Mouse (Mus musculus) frontal cortex, postnatal 14 days (tissue): Measurements from ENCODE around the gene Celf2.

Experiments used
- DNase-seq, 2 experiments: peaks; one replicate each; pipeline ENCODE4 v3.0.0; 2022; ENCODE audit warnings: low spot score in 2 of 2

Celf2 gene

DNA sequence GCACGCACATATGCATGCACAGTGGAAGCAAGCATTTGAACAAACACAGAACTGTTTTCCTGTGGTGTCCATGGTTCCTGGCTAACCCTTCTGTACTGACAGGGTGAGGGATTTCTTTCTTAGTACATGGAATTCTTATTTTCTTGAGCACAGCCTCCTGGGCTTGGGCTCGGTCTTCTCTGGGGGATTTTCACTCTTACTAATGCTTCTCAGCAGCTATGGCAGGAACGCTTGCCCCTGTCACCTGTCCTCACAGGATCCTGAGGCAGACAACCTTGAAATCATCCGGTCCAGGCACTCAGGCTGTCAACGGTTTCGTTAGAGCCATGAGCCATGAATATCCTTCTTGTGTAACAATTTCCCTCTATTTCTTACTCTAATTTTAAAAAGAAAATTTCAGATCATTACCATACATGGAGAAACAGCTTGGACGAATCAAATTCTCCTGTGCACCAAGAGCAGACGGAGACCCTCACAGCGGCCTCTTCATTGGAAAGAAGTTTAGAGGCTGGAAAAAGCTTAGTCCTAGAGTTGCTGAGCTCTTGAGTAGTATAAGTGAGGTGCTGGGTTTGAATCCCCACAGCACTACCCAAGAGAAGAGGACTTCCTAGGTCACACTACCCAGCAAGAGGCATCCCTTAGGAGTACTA, 426.9 kb downstream of the Celf2 start:
- no peak for DNase-seq

- no peak for DNase-seq
Observed at GRCm38 (mm10) chr2:7080794-7081783, 428.3 kb downstream of the Celf2 start.

DNA sequence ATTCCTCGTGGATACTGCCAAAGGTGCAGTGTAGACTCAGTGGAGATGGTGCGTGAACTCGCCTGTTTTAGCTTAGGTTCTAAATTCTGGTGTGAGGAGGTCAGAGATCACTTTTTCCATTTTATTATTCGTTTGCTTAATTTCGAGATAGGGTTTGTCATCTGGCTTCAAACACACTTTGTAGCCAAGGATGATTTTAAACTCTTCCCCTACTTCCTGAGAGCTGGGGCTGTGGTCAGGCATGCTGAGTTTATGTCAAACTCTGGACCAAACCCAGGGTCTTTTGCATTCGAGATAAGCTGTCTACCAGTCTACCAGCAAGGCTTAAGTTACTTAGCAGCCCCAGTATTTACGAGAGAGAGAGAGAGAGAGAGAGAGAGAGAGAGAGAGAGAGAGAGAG, 429.3 kb downstream of the Celf2 start:
- no peak for DNase-seq

DNA sequence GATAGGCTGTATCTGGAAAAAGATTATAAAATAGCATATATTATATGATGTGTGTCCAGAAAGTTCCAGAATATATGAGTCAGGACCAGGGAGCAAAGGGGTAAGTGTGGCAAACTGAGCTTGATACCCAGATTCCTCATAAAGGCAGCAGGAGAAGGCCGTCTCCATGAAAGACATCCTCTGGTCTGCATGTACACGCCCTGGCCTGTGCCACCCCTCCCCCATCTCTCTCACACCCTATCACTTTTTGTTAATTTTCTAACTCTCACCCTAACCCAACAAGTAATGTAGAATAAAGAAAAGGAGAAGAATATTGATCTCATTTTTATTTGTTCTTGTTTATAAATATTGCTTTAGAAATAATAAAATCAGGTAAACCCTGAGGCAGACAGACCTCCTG, 430.0 kb downstream of the Celf2 start:
- no peak for DNase-seq

GRCm38 (mm10) chr2:7073730-7074129, 435.6 kb downstream of the Celf2 start:
- no peak for DNase-seq

DNA sequence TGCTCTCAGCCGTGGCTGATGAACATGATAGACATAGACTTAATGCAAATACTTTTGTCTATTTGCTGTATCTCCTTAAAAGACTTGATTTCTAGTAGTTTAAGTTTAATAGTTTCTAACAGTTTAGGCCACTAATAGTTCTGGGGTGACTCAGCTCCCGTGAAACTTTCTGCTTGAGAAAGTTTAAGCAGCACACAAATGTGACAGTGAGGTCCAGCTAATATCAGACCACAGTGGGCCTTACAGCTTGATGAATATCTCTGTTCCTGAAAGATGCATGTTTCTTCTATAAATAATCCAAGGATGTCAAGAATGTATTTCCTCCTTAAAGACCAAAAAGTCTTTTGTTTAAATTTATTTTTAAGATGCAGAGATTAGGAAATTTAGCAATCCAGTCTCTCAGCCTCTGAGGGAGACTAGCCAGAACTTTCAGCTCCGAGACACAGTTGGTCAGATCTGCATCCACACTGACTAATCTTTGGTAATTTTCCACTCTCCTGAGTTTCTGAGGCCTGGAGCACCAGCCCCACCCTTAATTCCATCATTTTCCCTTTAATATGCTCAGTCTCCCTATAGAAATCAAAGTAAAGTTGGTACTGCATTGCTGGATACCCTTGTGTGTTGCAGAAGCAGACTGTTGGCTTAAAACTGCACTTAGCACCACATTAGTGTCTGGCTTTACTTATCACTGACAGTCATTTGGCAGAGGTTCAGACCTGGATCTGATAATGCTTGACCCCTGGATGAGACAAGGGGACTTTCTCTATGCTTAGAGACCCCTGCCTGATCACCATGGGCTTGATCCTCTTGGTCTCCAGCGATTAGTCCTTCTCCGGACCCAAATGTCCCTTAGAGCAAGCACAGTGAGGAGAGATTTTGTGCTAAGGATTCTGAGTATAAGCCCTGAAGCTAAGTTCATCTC, 436.8 kb downstream of the Celf2 start:
- no peak for DNase-seq

DNA sequence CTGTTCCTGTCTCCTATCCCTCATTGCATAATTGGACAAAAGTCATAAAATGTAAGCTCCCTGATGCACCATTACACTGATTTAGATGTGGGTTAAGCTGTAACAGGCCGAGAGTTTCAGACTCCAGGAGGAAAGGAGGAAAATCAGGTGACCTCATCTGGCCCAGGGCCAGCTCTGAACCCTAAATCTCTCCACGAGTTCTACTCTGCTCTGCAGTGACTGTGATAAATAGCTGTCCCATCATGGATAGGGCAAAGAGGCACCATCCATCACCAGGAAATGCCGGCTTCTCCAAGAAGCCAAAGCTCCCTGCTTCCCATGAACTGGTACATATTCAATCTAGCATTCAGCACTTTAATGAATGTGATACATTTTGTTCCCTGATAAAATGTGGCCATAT, 439.9 kb downstream of the Celf2 start:
- DNase-seq = no peak

DNA sequence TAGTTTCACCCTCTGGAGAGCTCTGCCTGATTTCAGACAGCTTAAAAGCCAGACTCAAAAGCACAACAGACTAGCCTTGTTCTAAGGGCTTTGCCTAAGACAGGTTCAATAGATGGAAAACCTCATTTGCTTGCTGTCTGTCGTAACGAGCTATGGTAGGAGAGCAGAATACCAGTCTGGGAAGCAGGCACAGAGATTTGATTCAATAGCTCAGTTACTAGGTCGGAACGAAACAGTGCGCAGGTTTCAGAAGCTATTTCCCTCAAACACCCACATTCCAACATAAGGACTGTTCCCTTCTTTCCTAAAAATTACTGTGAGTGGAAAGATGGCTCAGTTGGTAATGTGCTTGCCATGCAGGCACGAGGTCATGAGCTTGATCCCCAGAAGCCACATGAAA, 441.1 kb downstream of the Celf2 start:
- DNase-seq = no peak

- DNase-seq = no peak
Observed at GRCm38 (mm10) chr2:7063574-7064192, 445.7 kb downstream of the Celf2 start.

- no peak for DNase-seq
Observed at GRCm38 (mm10) chr2:7060490-7061105, 448.8 kb downstream of the Celf2 start.

- DNase-seq = no peak
Observed at GRCm38 (mm10) chr2:7056401-7056800, 453.0 kb downstream of the Celf2 start.

- DNase-seq = no peak
Observed at GRCm38 (mm10) chr2:7055958-7056357, 453.4 kb downstream of the Celf2 start.

DNA sequence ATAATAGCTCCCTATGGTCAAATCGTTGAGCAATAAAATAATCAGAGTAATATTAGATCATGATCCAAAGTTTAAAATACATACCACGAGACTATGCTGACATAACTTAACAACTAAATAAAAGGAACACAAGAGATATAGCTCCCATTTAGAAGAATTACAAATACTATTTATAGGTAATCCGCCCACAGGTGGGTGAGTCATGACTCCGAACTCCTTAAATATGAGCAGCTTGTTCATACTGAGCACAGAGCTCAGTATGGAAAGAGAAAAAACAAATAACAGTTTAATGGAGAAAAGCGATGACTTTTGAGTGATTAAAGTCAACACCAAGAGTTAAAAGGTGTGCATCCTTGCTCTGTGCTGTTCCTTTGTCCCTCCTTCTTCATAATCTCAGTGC, 458.3 kb downstream of the Celf2 start:
- no peak for DNase-seq

DNA sequence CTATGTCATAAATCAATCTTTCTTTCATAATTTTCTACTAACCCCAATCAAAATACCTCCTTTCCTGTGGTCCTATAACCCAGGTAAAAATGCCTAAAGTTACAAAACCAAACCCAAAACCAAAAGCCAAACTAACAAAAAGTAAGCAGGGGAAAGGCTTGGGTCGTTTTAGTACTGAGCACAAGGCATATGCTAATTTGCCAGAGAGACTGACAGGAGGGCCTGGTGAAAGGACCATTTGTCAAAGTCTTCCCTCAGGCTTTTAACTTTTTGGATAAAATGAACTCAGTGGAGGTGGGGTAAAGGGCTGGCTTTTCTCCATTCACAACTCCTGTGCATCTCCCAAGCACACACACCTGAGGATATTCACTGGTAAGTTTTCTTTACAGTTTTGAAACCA, 463.2 kb downstream of the Celf2 start:
- no peak for DNase-seq

DNA sequence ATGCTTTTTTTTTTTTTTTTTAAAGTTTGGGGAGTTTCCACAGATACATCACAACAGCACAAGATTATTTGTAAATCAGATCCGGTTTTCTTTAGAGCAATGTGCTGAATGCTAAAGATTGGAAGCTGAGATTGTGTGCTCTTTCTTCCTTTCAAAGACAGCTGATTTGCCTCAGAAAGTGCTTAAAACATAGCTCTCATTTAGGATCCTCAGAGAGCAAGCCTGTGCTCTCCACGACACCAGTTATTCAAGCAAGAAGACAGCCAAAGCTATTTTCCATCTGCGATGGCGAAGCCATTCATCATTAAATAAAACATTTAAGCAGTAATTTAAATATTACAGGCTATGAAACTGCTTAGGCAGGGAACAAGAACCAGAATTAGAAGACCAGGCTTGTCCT, 463.8 kb downstream of the Celf2 start:
- DNase-seq = no peak

DNA sequence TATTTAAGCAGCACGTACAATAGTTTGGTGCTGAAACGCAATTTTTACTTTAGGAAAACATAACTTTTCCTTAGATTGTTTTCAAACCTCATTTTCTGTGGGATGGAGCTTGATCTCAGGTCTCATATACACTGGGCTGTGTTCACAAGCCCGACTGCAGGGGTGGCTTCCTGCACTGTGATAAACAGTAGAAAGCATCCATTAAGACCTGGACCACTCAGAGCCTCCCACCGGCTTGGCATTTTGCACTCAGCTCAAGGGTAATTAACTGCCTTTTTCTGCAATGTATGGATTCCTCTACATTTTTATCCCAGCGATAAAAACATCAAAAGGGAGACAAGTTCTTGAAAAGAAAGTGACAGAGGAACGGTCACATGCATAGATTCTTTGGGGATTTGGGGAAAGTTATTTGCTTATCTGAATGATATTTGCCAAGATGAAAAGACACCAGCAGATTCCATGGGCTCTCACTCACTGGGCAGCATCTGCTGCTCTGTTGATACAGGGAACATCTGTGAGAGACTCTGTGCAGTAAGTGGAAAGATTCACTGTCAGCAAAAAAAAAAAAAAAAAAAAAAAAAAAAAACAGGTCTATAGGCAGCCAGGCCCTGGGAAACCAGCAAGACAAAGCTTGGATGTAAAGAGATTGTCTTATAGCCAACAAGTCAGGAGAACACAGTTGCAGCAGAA, 465.4 kb downstream of the Celf2 start:
- DNase-seq = no peak

DNA sequence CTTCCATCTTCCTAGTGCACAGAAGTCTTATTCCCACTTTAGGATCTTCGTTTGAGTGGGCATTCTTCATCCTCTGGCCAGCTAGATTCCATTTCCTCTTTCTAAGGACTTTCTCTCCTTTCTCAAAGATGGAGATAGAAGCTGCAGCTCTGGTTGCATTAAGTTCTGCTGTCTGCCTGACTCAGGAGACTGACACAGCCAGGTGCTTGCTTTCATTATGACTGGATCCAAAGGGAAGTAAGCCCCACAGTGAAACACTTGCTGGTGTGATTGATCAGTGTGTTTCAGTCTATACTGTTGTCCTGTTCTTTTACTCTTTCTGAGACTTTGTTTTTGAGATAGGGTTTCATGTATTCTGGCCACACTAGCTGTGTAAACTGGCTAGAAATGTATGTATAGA, 468.4 kb downstream of the Celf2 start:
- no peak for DNase-seq

DNA sequence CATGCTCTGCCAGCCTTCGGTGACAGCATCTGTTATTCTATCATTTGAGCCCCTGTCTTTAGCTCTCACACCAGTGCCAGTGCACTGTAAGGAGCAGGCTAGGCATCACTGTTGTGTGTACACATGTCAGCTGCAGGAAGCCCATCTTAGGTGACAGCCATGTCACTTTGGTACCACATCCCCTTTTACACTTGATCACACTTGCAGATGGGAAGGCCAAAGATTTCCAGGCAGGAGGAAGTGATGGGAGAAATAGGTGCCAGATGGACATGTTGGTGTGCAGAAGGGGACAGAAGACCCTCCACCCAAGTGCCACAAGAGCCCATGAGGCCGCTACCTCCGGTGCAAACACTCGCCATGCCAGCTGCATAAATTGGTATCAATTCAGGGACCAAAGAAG, 470.4 kb downstream of the Celf2 start:
- no peak for DNase-seq

DNA sequence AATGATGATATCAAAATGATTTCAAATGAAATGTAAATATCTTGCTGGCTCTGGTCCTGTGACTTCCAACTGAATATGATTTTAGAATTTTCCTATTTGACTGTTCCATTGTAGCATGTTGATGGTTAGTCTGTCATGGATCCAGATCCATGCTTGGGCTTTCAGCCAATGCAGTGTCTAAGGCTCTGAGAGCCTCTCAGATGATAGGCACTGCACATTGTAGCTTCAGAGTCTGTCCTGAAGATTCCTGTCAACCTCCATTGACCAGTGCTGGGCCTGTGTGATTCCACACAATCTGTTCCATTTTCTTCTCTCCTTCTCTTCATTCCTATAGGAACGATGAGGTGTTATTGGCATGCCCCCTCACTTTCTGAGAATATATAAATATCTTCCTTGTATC, 478.0 kb downstream of the Celf2 start:
- DNase-seq = no peak

DNA sequence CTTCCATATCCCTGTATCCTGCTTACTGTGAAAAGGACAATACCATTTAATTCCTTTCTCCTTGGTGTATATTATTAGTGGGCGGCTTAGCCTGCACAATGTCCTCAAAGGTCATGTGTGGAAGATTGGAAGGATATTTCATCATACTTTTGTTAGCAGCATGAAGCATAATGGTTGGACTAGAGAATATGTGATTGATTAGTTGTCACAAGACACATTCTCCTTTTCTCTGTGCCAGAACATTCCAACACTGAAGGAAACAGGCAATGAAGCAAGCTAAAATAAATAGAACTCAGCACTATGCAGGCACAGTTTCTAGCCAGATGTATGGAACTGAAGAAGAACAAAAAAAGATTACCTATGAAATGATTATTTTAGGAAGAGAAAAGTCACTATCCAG, 482.6 kb downstream of the Celf2 start:
- DNase-seq = no peak

- no peak for DNase-seq
Observed at GRCm38 (mm10) chr2:7025594-7025993, 483.8 kb downstream of the Celf2 start.
